Mouse (Mus musculus): ENCODE measurements at regions not wholly inside any gene's neighbourhood (a gene's known extent, or its start where the extent isn't known, plus 50 kb on each side); places are given as distances from the start of the nearest gene placed in this dataset.

- TF ChIP-seq CTCF (IDR thresholded peaks at IDR 0.05; ENCODE audit: low read depth) (no peak), EP300 (optimal IDR thresholded peaks at IDR 0.05) (no peak)
Measured at GRCm38 (mm10) chr16:71243480-71243879, 929.7 kb downstream of the Gbe1 start.

Measured in stomach, postnatal 0 days (tissue).